Mouse (Mus musculus) limb, embryonic 10.5 days (tissue): Measurements from ENCODE around the gene Plod3. TPM values are rescaled to one million over a fixed set of nuclear protein-coding genes. Genes with fewer than 3 reads are reported as not detected.

ENCODE experiments used
- DNase-seq: peaks from one replicate; pipeline ENCODE4 v3.0.0-alpha.2; 2017; ENCODE audit warnings: low spot score
- H3K27ac ChIP-seq: fragments of 300-500 bp; sonication (generic); 2 replicates; pipeline ENCODE4 v1.5.1; 2016; ENCODE audit warnings: mild to moderate bottlenecking
- H3K27me3 ChIP-seq: fragments of 300-500 bp; sonication (generic); 2 replicates; pipeline ENCODE4 v1.6.1; 2016; ENCODE audit warnings: low read depth, mild to moderate bottlenecking; ENCODE audit not compliant: poor library complexity, severe bottlenecking
- H3K36me3 ChIP-seq: fragments of 300-500 bp; sonication (generic); 2 replicates; pipeline ENCODE4 v1.6.1; 2016; ENCODE audit warnings: mild to moderate bottlenecking, moderate library complexity
- H3K4me1 ChIP-seq: fragments of 300-500 bp; sonication (generic); 2 replicates; pipeline ENCODE4 v1.6.1; 2016
- H3K4me3 ChIP-seq: fragments of 300-500 bp; sonication (generic); 2 replicates; pipeline ENCODE4 v1.5.1; 2016; ENCODE audit warnings: mild to moderate bottlenecking, moderate library complexity
- H3K9me3 ChIP-seq: fragments of 300-500 bp; sonication (generic); replicated peaks from 2 replicates; pipeline ENCODE4 v1.6.1; 2016; ENCODE audit warnings: mild to moderate bottlenecking
- WGBS: fragments of 180-500 bp; shearing (Covaris S2); methylation state at CpG from one replicate; pipeline ENCODE4 v1.1.7; 2016; 5-methylcytosine and 5-hydroxymethylcytosine counted together
- polyA plus RNA-seq: library from polyadenylated mRNA; unstranded; fragments of >200 nt; fragmentation: Nextera tagmentation; extraction: Ambion mirVana; gene quantifications from 2 replicates; pipeline ENCODE4 v1.2.1, GENCODE M21; 2016

Gene Plod3
- polyA plus RNA-seq, 1 experiment from 2014 or later, result 40.8 TPM

GRCm38 (mm10) chr5:136953440-136953951 is 33.3 kb upstream of the Plod3 start:
- 4% methylated on average over 12 of the region's 12 CpGs for WGBS
- H3K27ac ChIP-seq, result peak overlapping the region; percentile 81

GRCm38 (mm10) chr5:136955622-136956021 is 31.2 kb upstream of the Plod3 start:
- DNase-seq, result no peak
- no peak overlapping the region for H3K27ac ChIP-seq
- H3K27me3 ChIP-seq, result no peaks in the 10 kb centered on the region
- WGBS, result 78% methylated on average over 4 of the region's 4 CpGs
- H3K9me3 ChIP-seq, result no peaks in the 10 kb centered on the region
- peaks cover 40% of the 10 kb centered on the region for H3K36me3 ChIP-seq
- no peak overlapping the region for H3K4me3 ChIP-seq
- H3K4me1 ChIP-seq, result peaks cover 8% of the 10 kb centered on the region

More at GRCm38 (mm10) chr5:136953440-136953951, 33.3 kb upstream of the Plod3 start:
- no peak for DNase-seq
- no peaks in the 10 kb centered on the region for H3K9me3 ChIP-seq
- H3K27me3 ChIP-seq, result no peaks in the 10 kb centered on the region
- H3K4me1 ChIP-seq, result peaks cover 8% of the 10 kb centered on the region
- peaks cover 22% of the 10 kb centered on the region for H3K36me3 ChIP-seq
- H3K4me3 ChIP-seq, result peak overlapping the region; percentile 79

GRCm38 (mm10) chr5:136957250-136957649 is 29.6 kb upstream of the Plod3 start:
- WGBS, result 100% methylated on average over 1 of the region's 1 CpGs
- no peak overlapping the region for H3K4me3 ChIP-seq
- H3K27me3 ChIP-seq, result no peaks in the 10 kb centered on the region
- H3K4me1 ChIP-seq, result peaks cover 16% of the 10 kb centered on the region
- no peaks in the 10 kb centered on the region for H3K9me3 ChIP-seq
- no peak for DNase-seq
- peaks cover 41% of the 10 kb centered on the region for H3K36me3 ChIP-seq
- H3K27ac ChIP-seq, result no peak overlapping the region

GRCm38 (mm10) chr5:136958991-136959605 is 27.7 kb upstream of the Plod3 start:
- Histone ChIP-seq H3K4me1 (peaks cover 18% of the 10 kb centered on the region), H3K9me3 (no peaks in the 10 kb centered on the region), H3K27ac (no peak overlapping the region), H3K36me3 (peaks cover 53% of the 10 kb centered on the region), H3K27me3 (no peaks in the 10 kb centered on the region), H3K4me3 (no peak overlapping the region)
- DNase-seq, result no peak
- 83% methylated on average over 5 of the region's 5 CpGs for WGBS

- no peak overlapping the region for H3K27ac ChIP-seq
- H3K27me3 ChIP-seq, result no peaks in the 10 kb centered on the region
- WGBS, result 96% methylated on average over 6 of the region's 6 CpGs
- DNase-seq, result no peak
- no peaks in the 10 kb centered on the region for H3K9me3 ChIP-seq
- no peak overlapping the region for H3K4me3 ChIP-seq
- peaks cover 63% of the 10 kb centered on the region for H3K36me3 ChIP-seq
- peaks cover 16% of the 10 kb centered on the region for H3K4me1 ChIP-seq
Measured at GRCm38 (mm10) chr5:136960053-136960452, 26.8 kb upstream of the Plod3 start.

GRCm38 (mm10) chr5:136961334-136961982 is 25.4 kb upstream of the Plod3 start:
- peaks cover 71% of the 10 kb centered on the region for H3K36me3 ChIP-seq
- H3K27me3 ChIP-seq, result no peaks in the 10 kb centered on the region
- peaks cover 24% of the 10 kb centered on the region for H3K4me1 ChIP-seq
- DNase-seq, result peak; percentile 38
- H3K4me3 ChIP-seq, result peak overlapping the region; percentile 67
- WGBS, result 24% methylated on average over 5 of the region's 5 CpGs
- H3K27ac ChIP-seq, result peak overlapping the region; percentile 87
- H3K9me3 ChIP-seq, result no peaks in the 10 kb centered on the region

GRCm38 (mm10) chr5:136961983-136962461 is 24.8 kb upstream of the Plod3 start:
- WGBS, result 0% methylated on average over 20 of the region's 20 CpGs
- Histone ChIP-seq H3K9me3 (no peaks in the 10 kb centered on the region), H3K36me3 (peaks cover 71% of the 10 kb centered on the region), H3K4me3 (peak overlapping the region; percentile 67), H3K4me1 (peaks cover 27% of the 10 kb centered on the region), H3K27me3 (no peaks in the 10 kb centered on the region), H3K27ac (peak overlapping the region; percentile 87)
- peak; percentile 94 for DNase-seq

- H3K27me3 ChIP-seq, result no peaks in the 10 kb centered on the region
- WGBS, result 3% methylated on average over 10 of the region's 10 CpGs
- H3K27ac ChIP-seq, result peak overlapping the region; percentile 87
- DNase-seq, result peak; percentile 84
- H3K9me3 ChIP-seq, result no peaks in the 10 kb centered on the region
- H3K36me3 ChIP-seq, result peaks cover 72% of the 10 kb centered on the region
- H3K4me3 ChIP-seq, result peak overlapping the region; percentile 67
- peaks cover 27% of the 10 kb centered on the region for H3K4me1 ChIP-seq
Measured at GRCm38 (mm10) chr5:136962501-136962900, 24.3 kb upstream of the Plod3 start.

- H3K27ac ChIP-seq, result peak overlapping the region; percentile 87; the same call in 1 of the 2 replicates
- H3K9me3 ChIP-seq, result no peaks in the 10 kb centered on the region
- H3K27me3 ChIP-seq, result no peaks in the 10 kb centered on the region
- peaks cover 27% of the 10 kb centered on the region for H3K4me1 ChIP-seq
- peak overlapping the region; percentile 67 for H3K4me3 ChIP-seq
- no peak for DNase-seq
- WGBS, result 75% methylated on average over 8 of the region's 8 CpGs
- H3K36me3 ChIP-seq, result peaks cover 74% of the 10 kb centered on the region
Measured at GRCm38 (mm10) chr5:136962966-136963540, 23.8 kb upstream of the Plod3 start.

GRCm38 (mm10) chr5:136965210-136965609 is 21.6 kb upstream of the Plod3 start:
- peaks cover 27% of the 10 kb centered on the region for H3K4me1 ChIP-seq
- no peak overlapping the region for H3K4me3 ChIP-seq
- no peaks in the 10 kb centered on the region for H3K9me3 ChIP-seq
- WGBS, result 92% methylated on average over 9 of the region's 9 CpGs
- no peak for DNase-seq
- H3K27ac ChIP-seq, result no peak overlapping the region
- peaks cover 64% of the 10 kb centered on the region for H3K36me3 ChIP-seq
- H3K27me3 ChIP-seq, result no peaks in the 10 kb centered on the region

GRCm38 (mm10) chr5:136965686-136966085 is 21.1 kb upstream of the Plod3 start:
- no peak for DNase-seq
- peaks cover 27% of the 10 kb centered on the region for H3K4me1 ChIP-seq
- no peaks in the 10 kb centered on the region for H3K27me3 ChIP-seq
- H3K36me3 ChIP-seq, result peaks cover 59% of the 10 kb centered on the region
- no peak overlapping the region for H3K4me3 ChIP-seq
- WGBS, result 97% methylated on average over 8 of the region's 8 CpGs
- no peak overlapping the region for H3K27ac ChIP-seq
- H3K9me3 ChIP-seq, result no peaks in the 10 kb centered on the region

GRCm38 (mm10) chr5:136966331-136966730 is 20.5 kb upstream of the Plod3 start, which contains the start of gene Cldn15:
Gene Cldn15 (plus strand): TSS chr5:136966616.
- peaks cover 58% of the 10 kb centered on the region for H3K36me3 ChIP-seq
- H3K9me3 ChIP-seq, result no peaks in the 10 kb centered on the region
- H3K4me1 ChIP-seq, result peaks cover 24% of the 10 kb centered on the region
- H3K4me3 ChIP-seq, result no peak within 1 kb of the TSS
- H3K27me3 ChIP-seq, result no peaks in the 10 kb centered on the region
- no peak for DNase-seq
- H3K27ac ChIP-seq, result peak within 1 kb of the TSS; percentile 53; the same call in 1 of the 2 replicates
- WGBS, result 61% methylated on average over 6 of the region's 6 CpGs
